22 mouse cellular contexts compared by ENCODE assay signal in the genomic region with DNA sequence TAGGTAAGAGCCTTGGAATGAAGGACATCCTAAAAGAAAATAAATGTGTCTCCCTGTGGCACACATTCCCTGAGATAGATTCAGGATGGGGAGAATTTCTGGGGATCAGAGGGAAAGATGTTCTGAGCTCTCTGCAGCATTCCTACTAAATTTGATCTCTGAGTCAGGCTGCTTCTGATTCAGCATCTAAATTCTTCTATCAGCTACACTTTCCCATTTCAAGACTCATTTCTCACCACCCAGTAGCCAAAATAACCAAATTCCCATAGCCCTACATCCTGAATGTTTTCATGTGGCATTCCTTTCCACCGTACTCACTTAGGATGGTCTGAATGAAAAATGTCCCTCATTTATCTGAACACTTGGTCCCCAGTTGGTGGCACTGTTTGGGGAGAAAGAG.
"Had no signal": no experiment of that assay in that cellular context is flagged by ENCODE, and none has a peak within 500 bp of the region (broad histone marks: within the 10 kb centered on the region; RNA-seq: fewer than 3 reads in every experiment).

No protein-coding gene starts in this region.

- H3K36me3 ChIP-seq: heart, embryonic 10.5 days; heart, embryonic 12.5 days; hindbrain, embryonic 10.5 days; hindbrain, embryonic 12.5 days; intestine, embryonic 15.5 days; limb, embryonic 10.5 days; limb, embryonic 12.5 days had no signal

- H3K27me3 ChIP-seq: heart, embryonic 12.5 days; hindbrain, embryonic 12.5 days; intestine, embryonic 15.5 days; limb, embryonic 12.5 days had no signal

- H3K4me3 ChIP-seq: heart, embryonic 10.5 days; heart, embryonic 12.5 days; hindbrain, embryonic 10.5 days; hindbrain, embryonic 12.5 days; intestine, embryonic 15.5 days; layer of hippocampus, adult 2 months; limb, embryonic 10.5 days; limb, embryonic 12.5 days had no signal

- DNase-seq: gastrocnemius, postnatal 10 days; gastrocnemius, postnatal 25 days; heart, adult 18-20 months; heart, postnatal 10 days; heart, postnatal 4 days; kidney, adult 18-20 months; kidney, adult 8-10 months; kidney, postnatal 10 days; kidney, postnatal 25 days; kidney, postnatal 4 days; liver; lung, adult 18-20 months had no signal

- H3K27ac ChIP-seq: heart, embryonic 10.5 days; hindbrain, embryonic 10.5 days; hindbrain, embryonic 12.5 days; hindbrain, embryonic 14.5 days; intestine, embryonic 15.5 days; layer of hippocampus, adult 2 months; limb, embryonic 10.5 days; limb, embryonic 12.5 days; liver, embryonic 14.5 days had no signal

- H3K9me3 ChIP-seq: heart, embryonic 10.5 days; heart, embryonic 12.5 days; hindbrain, embryonic 10.5 days; hindbrain, embryonic 12.5 days; intestine, embryonic 15.5 days; limb, embryonic 10.5 days; limb, embryonic 12.5 days had no signal

- H3K4me1 ChIP-seq: heart, embryonic 10.5 days; heart, embryonic 12.5 days; hindbrain, embryonic 10.5 days; hindbrain, embryonic 12.5 days; intestine, embryonic 15.5 days; limb, embryonic 12.5 days had no signal
